In the genomic region with DNA sequence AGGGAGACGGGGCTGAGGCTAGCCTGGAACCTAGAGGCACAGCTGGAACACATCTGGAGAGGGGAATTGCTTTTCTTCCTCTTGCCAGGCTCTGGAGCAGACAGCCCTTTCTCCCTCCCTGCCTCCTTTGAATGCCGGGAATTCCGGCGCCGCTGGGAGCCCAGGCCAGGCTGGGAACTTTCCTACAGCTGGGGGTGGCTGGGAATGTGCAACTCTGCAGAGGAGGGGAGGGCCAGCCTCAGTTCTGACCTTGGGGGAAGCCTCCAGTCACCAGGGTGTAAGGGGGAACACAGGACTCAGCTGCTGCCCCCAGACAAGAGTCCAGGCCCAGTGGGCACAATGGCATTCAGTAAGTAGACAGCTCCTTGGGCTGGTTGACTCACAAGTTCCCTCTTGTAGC, we compare ENCODE assay signal across 7 mouse cellular contexts. TPM values are rescaled to one million over a fixed set of nuclear protein-coding genes. Genes with fewer than 3 reads are reported as not detected.
DNase-seq lines count a peak whose midpoint lies in the region; ATAC-seq and TF ChIP-seq lines count a peak whose summit lies in the region.

No protein-coding gene starts in this region.

- no peaks in the 10 kb centered on the region for H3K27me3 ChIP-seq in embryonic facial prominence, embryonic 15.5 days
- H3K27me3 ChIP-seq in hindbrain, embryonic 12.5 days = no peaks in the 10 kb centered on the region
- H3K27me3 ChIP-seq in limb, embryonic 15.5 days = no peaks in the 10 kb centered on the region
- H3K27me3 ChIP-seq in small intestine, adult 2 months (ENCODE audit: control insufficient read depth, insufficient read depth, low read length) = no peaks in the 10 kb centered on the region

- H3K9ac ChIP-seq in embryonic facial prominence, embryonic 15.5 days = no peak overlapping the region
- H3K9ac ChIP-seq in hindbrain, embryonic 12.5 days = no peak overlapping the region
- H3K9ac ChIP-seq in limb, embryonic 15.5 days = no peak overlapping the region

- H3K36me3 ChIP-seq in embryonic facial prominence, embryonic 15.5 days = peaks cover 65% of the 10 kb centered on the region
- H3K36me3 ChIP-seq in hindbrain, embryonic 12.5 days = peaks cover 60% of the 10 kb centered on the region
- H3K36me3 ChIP-seq in limb, embryonic 15.5 days = peaks cover 62% of the 10 kb centered on the region
- H3K36me3 ChIP-seq in small intestine, adult 2 months (ENCODE audit: control insufficient read depth, insufficient read depth, low read length) = peaks cover 24% of the 10 kb centered on the region

- no peaks in the 10 kb centered on the region for H3K9me3 ChIP-seq in embryonic facial prominence, embryonic 15.5 days (replicated peaks)
- H3K9me3 ChIP-seq in hindbrain, embryonic 12.5 days (replicated peaks) = no peaks in the 10 kb centered on the region
- no peaks in the 10 kb centered on the region for H3K9me3 ChIP-seq in limb, embryonic 15.5 days

- WGBS in embryonic facial prominence, embryonic 15.5 days = 5% methylated on average over 4 of the region's 5 CpGs
- WGBS in hindbrain, embryonic 12.5 days = 0% methylated on average over 5 of the region's 5 CpGs
- 6% methylated on average over 5 of the region's 5 CpGs for WGBS in limb, embryonic 15.5 days
- 31% methylated on average over 5 of the region's 5 CpGs for WGBS in small intestine, adult 2 months

- peaks cover 40% of the 10 kb centered on the region for H3K4me1 ChIP-seq in embryonic facial prominence, embryonic 15.5 days
- peaks cover 22% of the 10 kb centered on the region for H3K4me1 ChIP-seq in hindbrain, embryonic 12.5 days
- H3K4me1 ChIP-seq in limb, embryonic 15.5 days = peaks cover 34% of the 10 kb centered on the region
- peaks cover 22% of the 10 kb centered on the region for H3K4me1 ChIP-seq in small intestine, adult 2 months (ENCODE audit: control insufficient read depth, insufficient read depth, insufficient read length, low read length)

- no peak for TF ChIP-seq POLR2A in small intestine, adult 2 months (IDR thresholded peaks at IDR 0.05; ENCODE audit: low read depth, low read length)

- peak overlapping the region; percentile 85 for H3K27ac ChIP-seq in embryonic facial prominence, embryonic 15.5 days (replicated peaks)
- peak overlapping the region; percentile 60 for H3K27ac ChIP-seq in hindbrain, embryonic 12.5 days
- peak overlapping the region; percentile 80 for H3K27ac ChIP-seq in limb, embryonic 15.5 days
- peak overlapping the region; percentile 69 for H3K27ac ChIP-seq in small intestine, adult 2 months (ENCODE audit: insufficient read depth, low read depth, low read length)

- TF ChIP-seq CTCF in small intestine, adult 2 months (IDR thresholded peaks at IDR 0.05; ENCODE audit: extremely low read depth, insufficient read length, insufficient replicate concordance, low read depth, low read length) = no peak

- peak; percentile 45 to 52 for DNase-seq in adrenal gland, postnatal 36 days
- DNase-seq in layer of hippocampus, adult 8-10 months (ENCODE audit: low spot score in 2 of 2) = no peak
- DNase-seq in left cerebral cortex, adult 18-20 months (ENCODE audit: low spot score in 2 of 2) = no peak

- H3K4me2 ChIP-seq in embryonic facial prominence, embryonic 15.5 days (replicated peaks) = no peak overlapping the region
- no peak overlapping the region for H3K4me2 ChIP-seq in hindbrain, embryonic 12.5 days (replicated peaks)
- H3K4me2 ChIP-seq in limb, embryonic 15.5 days = no peak overlapping the region

- H3K4me3 ChIP-seq in embryonic facial prominence, embryonic 15.5 days (replicated peaks) = 0 out of 2 replicates have a peak overlapping the region, but pooled peaks have one; percentile 6
- no peak overlapping the region for H3K4me3 ChIP-seq in hindbrain, embryonic 12.5 days
- H3K4me3 ChIP-seq in limb, embryonic 15.5 days = no peak overlapping the region
- no peak overlapping the region for H3K4me3 ChIP-seq in small intestine, adult 2 months (ENCODE audit: low read depth, low read length)

- 0 out of 2 replicates have a peak, but pooled peaks have one; percentile 32 for ATAC-seq in embryonic facial prominence, embryonic 15.5 days (ENCODE audit: insufficient number of reproducible peaks, low FRiP score, low TSS enrichment, low read depth)
- ATAC-seq in hindbrain, embryonic 12.5 days (ENCODE audit: low FRiP score) = no peak
- ATAC-seq in limb, embryonic 15.5 days (ENCODE audit: insufficient number of reproducible peaks, low FRiP score, low TSS enrichment, low read depth) = peak; percentile 64

RNA-seq across cellular contexts. Expression of a gene that starts 6.5 kb away (rescaled TPM):
- 1,000 to 10,000 TPM; 1,072 to 1,115 TPM for total RNA-seq in adrenal gland, postnatal 36 days (2021)
- polyA plus RNA-seq in embryonic facial prominence, embryonic 15.5 days (2015; fragmentation: Nextera tagmentation; extraction: Ambion mirVana) = 1,000 and 1,004 TPM in 2 replicates
- 514 and 573 TPM in 2 replicates for polyA plus RNA-seq in hindbrain, embryonic 12.5 days (2016; fragmentation: Nextera tagmentation; extraction: Ambion mirVana)
- polyA plus RNA-seq in limb, embryonic 15.5 days (2015; fragmentation: Nextera tagmentation; extraction: Ambion mirVana) = 822 and 1,022 TPM in 2 replicates
- polyA plus RNA-seq in small intestine, adult 2 months (2012; rRNA removed) = 877 and 996 TPM in 2 replicates
- total RNA-seq in layer of hippocampus, adult 8-10 months (2022) = 100 to 1,000 TPM; 531 to 646 (median 582) TPM
- 100 to 1,000 TPM; 462 to 497 TPM for total RNA-seq in left cerebral cortex, adult 18-20 months (2021)

RNA-seq across cellular contexts. Expression of a gene that starts 15.4 kb away (rescaled TPM):
- total RNA-seq in adrenal gland, postnatal 36 days (2021) = 10 to 100 TPM; 19.0 to 27.2 TPM
- polyA plus RNA-seq in embryonic facial prominence, embryonic 15.5 days (2015; fragmentation: Nextera tagmentation; extraction: Ambion mirVana) = 66.8 and 76.1 TPM in 2 replicates
- 71.7 and 74.9 TPM in 2 replicates for polyA plus RNA-seq in hindbrain, embryonic 12.5 days (2016; fragmentation: Nextera tagmentation; extraction: Ambion mirVana)
- 54.4 and 54.8 TPM in 2 replicates for polyA plus RNA-seq in limb, embryonic 15.5 days (2015; fragmentation: Nextera tagmentation; extraction: Ambion mirVana)
- 22.9 and 58.2 TPM in 2 replicates for polyA plus RNA-seq in small intestine, adult 2 months (2012; rRNA removed)
- total RNA-seq in layer of hippocampus, adult 8-10 months (2022) = 1 to 10 TPM; 5.8 to 7.8 (median 6.5) TPM
- 1 to 10 TPM; 4.8 to 5.2 TPM for total RNA-seq in left cerebral cortex, adult 18-20 months (2021)

RNA-seq across cellular contexts. Expression of a gene that starts 18.4 kb away (rescaled TPM):
- total RNA-seq in adrenal gland, postnatal 36 days (2021) = 100 to 1,000 TPM; 122 to 287 TPM
- polyA plus RNA-seq in embryonic facial prominence, embryonic 15.5 days (2015; fragmentation: Nextera tagmentation; extraction: Ambion mirVana) = 93.3 and 98.8 TPM in 2 replicates
- polyA plus RNA-seq in hindbrain, embryonic 12.5 days (2016; fragmentation: Nextera tagmentation; extraction: Ambion mirVana) = 105 and 112 TPM in 2 replicates
- 95.3 and 98.0 TPM in 2 replicates for polyA plus RNA-seq in limb, embryonic 15.5 days (2015; fragmentation: Nextera tagmentation; extraction: Ambion mirVana)
- polyA plus RNA-seq in small intestine, adult 2 months (2012; rRNA removed) = 58.8 and 104 TPM in 2 replicates
- 100 to 1,000 TPM; 119 to 125 (median 122) TPM for total RNA-seq in layer of hippocampus, adult 8-10 months (2022)
- total RNA-seq in left cerebral cortex, adult 18-20 months (2021) = 100 to 1,000 TPM; 116 TPM

RNA-seq across cellular contexts. Expression of a gene that starts 23.1 kb away (rescaled TPM):
- total RNA-seq in adrenal gland, postnatal 36 days (2021) = 10 to 100 TPM; 19.0 to 26.1 TPM
- 20.2 and 23.5 TPM in 2 replicates for polyA plus RNA-seq in embryonic facial prominence, embryonic 15.5 days (2015; fragmentation: Nextera tagmentation; extraction: Ambion mirVana)
- polyA plus RNA-seq in hindbrain, embryonic 12.5 days (2016; fragmentation: Nextera tagmentation; extraction: Ambion mirVana) = 6.3 and 7.3 TPM in 2 replicates
- polyA plus RNA-seq in limb, embryonic 15.5 days (2015; fragmentation: Nextera tagmentation; extraction: Ambion mirVana) = 22.8 and 26.0 TPM in 2 replicates
- 85.4 and 196 TPM in 2 replicates for polyA plus RNA-seq in small intestine, adult 2 months (2012; rRNA removed)
- 1 to 10 TPM; 1.8 to 7.9 (median 5.0) TPM for total RNA-seq in layer of hippocampus, adult 8-10 months (2022)
- 1 to 10 TPM; 1.4 to 2.3 TPM for total RNA-seq in left cerebral cortex, adult 18-20 months (2021)

RNA-seq across cellular contexts. Expression of a gene that starts 35.5 kb away (rescaled TPM):
- total RNA-seq in adrenal gland, postnatal 36 days (2021) = 10 to 100 TPM; 33.6 to 47.4 TPM
- 47.7 and 52.1 TPM in 2 replicates for polyA plus RNA-seq in embryonic facial prominence, embryonic 15.5 days (2015; fragmentation: Nextera tagmentation; extraction: Ambion mirVana)
- 39.6 and 42.2 TPM in 2 replicates for polyA plus RNA-seq in hindbrain, embryonic 12.5 days (2016; fragmentation: Nextera tagmentation; extraction: Ambion mirVana)
- polyA plus RNA-seq in limb, embryonic 15.5 days (2015; fragmentation: Nextera tagmentation; extraction: Ambion mirVana) = 44.8 and 45.1 TPM in 2 replicates
- polyA plus RNA-seq in small intestine, adult 2 months (2012; rRNA removed) = 36.5 and 58.0 TPM in 2 replicates
- 10 to 100 TPM; 16.0 to 20.2 (median 17.1) TPM for total RNA-seq in layer of hippocampus, adult 8-10 months (2022)
- total RNA-seq in left cerebral cortex, adult 18-20 months (2021) = 10 to 100 TPM; 20.3 to 22.0 TPM

Comparison
In these comparisons a context has a peak if more than half of its experiments do, and no peak if none do; other contexts are left out.
1. DNase-seq: peak in adrenal gland, postnatal 36 days (2 of 2); none in layer of hippocampus, adult 8-10 months (0 of 2) and left cerebral cortex, adult 18-20 months (0 of 2).
2. Peak in every context shown above with its lines, with median percentiles within 50 percentile points of each other: H3K27ac ChIP-seq.